Mouse (Mus musculus) liver, embryonic 14.5 days (tissue): ENCODE results near the gene Tfdp1.

Source experiments
- CTCF ChIP-seq: IDR thresholded peaks from 2 replicates; pipeline ENCODE4 v1.5.1; 2016; ENCODE audit warnings: antibody characterized with exemption, low read depth, control low read depth
- EP300 ChIP-seq: IDR thresholded peaks from 2 replicates; pipeline ENCODE4 v1.6.1; 2016; ENCODE audit warnings: antibody characterized with exemption, low read depth

GRCm38 (mm10) chr8:13403517-13403916 is 65.0 kb downstream of the Tfdp1 start:
- TF ChIP-seq CTCF (no peak), EP300 (no peak)
